Mouse (Mus musculus) lung, postnatal 10 days (tissue): Measurements from ENCODE around the gene Prepl.

ENCODE experiments used
- DNase-seq: peaks from one replicate; pipeline ENCODE4 v3.0.0; 2021

Prepl gene

GRCm38 (mm10) chr17:85070658-85071057 is 19.4 kb downstream of the Prepl start:
- DNase-seq = no peak

DNA sequence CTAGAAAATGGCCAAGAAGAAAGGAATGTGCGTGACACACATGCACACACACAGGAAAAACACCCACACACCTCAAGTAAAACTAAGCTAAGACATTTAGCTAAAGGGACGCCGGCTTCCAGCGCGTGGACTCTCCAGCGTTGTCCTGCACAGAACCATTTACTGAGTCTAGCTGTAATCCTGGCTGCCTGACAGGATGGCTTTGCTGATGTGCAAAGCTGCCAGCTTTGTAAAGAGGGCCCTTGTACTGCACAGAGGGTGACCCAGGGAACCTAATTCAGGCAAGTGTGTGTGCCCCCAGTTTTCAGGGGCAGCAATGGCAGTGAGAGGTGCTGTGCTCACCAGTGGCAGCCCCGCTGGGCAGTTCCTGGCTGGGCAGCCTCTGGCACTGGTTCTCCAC is 22.7 kb downstream of the Prepl start:
- no peak for DNase-seq

GRCm38 (mm10) chr17:85063560-85063959 is 26.5 kb downstream of the Prepl start:
- no peak for DNase-seq

DNA sequence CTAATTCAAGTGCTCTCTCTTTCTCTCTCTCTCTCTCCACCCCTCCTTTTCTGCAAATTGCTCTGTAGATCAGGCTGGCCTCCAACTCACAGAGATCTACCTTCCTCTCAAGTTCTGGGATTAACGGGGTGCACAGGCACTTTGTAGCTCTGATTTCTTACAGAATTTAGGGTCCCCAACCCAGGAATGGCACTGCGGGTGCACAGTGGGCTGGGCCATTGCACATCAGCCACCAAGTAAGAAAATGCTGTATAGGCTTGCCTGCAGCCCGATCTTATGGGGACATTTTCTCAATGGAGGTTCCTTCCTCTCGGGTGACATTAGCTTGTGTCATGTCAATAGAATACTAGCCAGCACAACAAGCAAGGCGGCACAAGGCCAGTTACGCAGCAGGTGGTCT is 30.9 kb downstream of the Prepl start:
- no peak for DNase-seq

GRCm38 (mm10) chr17:85058276-85058675 is 31.8 kb downstream of the Prepl start:
- no peak for DNase-seq

- no peak for DNase-seq
Measured at GRCm38 (mm10) chr17:85048379-85048778, 41.7 kb downstream of the Prepl start.

DNA sequence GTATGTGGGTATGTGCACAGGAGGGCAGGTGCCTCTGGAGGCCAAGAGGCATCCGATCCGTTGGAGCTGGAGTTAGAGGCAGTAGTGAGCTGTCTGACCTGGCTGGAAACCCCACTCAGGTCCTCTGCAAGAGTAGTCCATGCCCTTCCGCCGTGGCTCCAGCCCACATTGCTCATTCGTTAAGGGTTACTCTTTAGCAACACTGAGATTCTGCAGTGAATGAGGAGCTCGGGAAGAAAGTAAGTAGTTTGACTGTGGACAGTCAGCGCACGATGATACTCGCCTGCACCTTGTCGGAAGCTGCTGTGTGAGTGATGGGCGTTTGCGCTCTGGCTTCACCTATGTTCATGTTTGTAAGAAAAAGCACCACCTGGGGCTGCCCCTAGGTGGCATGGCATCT is 44.9 kb downstream of the Prepl start:
- DNase-seq = no peak

- DNase-seq = no peak
Measured at GRCm38 (mm10) chr17:85044466-85044865, 45.6 kb downstream of the Prepl start.

DNA sequence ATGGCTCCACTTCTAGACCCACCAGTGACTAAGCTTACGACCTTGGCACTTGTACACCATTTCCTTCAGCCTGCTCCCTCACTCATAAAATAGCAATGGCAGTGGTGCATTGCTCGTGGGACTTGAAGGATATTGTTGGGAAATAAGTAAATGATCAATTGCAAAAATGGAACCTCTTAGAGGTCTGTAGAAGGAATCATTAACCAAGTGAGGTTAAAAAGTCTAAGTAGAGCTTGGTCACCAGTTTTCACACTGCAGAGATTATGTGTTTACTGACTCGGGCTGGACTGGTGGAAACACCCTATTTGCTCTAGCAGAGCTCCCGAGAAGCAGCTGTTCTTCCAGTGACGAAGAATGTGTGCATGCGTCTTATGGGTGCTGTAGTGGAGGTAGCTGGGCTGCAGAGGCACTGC is 46.6 kb downstream of the Prepl start:
- no peak for DNase-seq

- no peak for DNase-seq
Measured at GRCm38 (mm10) chr17:85042419-85042818, 47.6 kb downstream of the Prepl start.

DNA sequence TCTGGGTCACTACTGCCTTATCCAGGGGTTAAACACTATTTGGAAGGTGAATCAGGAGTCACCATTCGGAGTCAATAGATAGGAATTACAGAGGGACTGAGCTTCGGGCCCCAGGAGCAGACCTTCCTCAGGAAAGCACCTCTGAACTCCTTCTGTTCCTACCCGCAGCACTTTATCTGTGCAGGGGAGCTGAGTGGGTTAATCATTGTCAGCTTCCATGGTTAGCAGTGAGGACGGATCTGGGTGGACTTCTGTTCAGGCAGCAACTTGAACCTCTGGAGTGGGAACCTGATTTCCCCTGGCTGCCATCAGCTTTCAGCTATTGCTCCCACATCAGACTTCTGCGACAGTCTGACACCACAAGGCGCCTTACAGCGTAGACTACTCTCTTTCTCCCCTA is 49.1 kb downstream of the Prepl start:
- DNase-seq = no peak

DNA sequence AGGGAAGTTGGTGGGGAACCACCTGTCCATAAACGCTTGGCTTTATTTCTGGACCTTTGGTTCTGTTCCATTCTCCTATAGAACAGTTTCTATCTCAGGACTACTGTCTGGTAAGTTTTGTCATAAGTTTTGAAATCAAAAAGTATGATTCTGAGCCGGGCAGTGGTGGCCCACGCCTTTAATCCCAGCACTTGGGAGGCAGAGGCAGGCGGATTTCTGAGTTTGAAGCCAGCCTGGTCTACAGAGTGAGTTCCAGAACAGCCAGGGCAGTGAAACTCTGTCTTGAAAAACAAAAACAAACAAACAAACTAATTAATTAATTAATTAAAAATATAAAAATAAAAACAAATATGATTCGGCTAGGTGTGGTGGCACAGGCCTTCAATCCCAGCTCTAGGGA is 51.3 kb downstream of the Prepl start:
- no peak for DNase-seq

DNA sequence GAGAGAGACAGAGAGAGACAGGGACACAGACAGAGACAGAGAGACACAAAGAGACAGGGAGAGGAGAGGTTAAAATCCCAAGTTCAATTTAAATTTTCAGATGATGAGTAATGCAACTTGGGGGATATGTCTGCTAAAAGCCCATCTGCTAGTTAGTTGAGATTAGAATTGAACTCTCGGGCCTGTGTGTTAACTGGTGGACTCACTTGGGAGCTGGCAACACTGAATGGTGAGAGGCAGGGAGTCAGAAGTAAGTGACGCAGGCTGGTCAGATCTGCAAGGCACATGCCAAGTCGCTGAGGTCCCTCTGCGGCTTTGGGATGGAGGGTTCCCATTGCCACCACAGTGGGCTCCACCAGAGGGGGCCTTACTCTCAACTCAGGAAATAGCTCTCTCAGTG is 51.7 kb downstream of the Prepl start:
- no peak for DNase-seq

DNA sequence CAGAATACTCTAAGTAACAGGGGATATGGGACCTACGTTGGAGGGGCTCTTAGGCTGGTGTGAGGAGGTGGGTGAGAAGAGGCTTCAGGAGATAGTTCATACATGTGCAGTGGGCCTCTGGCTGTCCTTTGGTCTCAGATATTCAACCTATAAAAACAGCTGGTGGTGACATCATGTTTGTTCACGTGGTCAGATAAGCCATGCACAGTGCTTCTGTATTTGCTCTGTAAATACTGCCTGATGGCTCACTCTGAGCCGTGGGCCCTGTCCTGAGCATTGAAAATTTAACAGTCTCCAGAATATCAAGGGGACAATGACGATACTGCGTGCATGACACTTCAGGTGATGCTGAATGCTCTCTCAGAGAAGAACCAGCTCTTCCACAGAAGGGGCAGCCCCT is 52.2 kb downstream of the Prepl start:
- no peak for DNase-seq

DNA sequence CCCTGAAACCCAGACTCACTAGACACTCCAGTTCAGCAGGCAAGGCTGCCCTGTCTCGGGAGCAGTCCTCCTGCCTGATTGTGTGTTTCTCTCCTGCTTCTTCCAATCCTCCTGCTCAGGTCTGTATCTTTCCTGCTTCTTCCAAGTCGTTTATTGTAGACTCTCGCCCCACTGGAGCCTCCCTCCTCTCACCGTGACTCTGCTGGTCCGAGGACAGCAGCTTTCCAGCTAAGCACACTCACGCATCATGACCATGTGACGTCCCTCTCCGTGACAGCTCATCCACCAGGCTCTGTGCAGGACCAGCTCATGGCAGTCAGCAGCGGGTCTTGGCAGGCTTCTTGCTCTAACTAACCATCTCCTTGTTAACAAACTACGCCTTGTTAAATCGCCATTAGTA is 56.0 kb downstream of the Prepl start:
- DNase-seq = no peak

- DNase-seq = no peak
Measured at GRCm38 (mm10) chr17:85033087-85033486, 57.0 kb downstream of the Prepl start.

GRCm38 (mm10) chr17:85030651-85031050 is 59.4 kb downstream of the Prepl start:
- no peak for DNase-seq

DNA sequence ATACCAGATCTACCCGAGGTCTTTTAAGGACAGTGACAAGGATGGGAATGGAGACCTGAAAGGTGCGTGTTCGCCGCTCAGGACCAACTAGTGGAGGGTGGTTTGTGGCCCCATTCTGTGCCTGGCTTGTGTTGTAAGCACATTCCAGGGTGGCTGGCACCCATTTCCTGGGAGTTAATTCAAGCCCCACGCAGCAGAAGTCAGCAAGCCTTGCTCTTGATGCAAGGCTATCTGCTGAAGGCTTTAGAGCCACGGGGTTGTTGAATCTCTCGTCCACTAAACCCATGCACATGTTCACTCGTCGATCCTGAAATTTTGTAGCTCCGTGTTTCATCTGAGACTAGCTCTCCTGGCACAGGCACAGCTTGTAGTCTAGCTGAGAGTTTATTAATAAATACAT is 61.2 kb downstream of the Prepl start:
- no peak for DNase-seq

GRCm38 (mm10) chr17:85028093-85028739 is 61.8 kb downstream of the Prepl start, which contains the start of gene Slc3a1:
Gene Slc3a1, plus strand, starts transcription at chr17:85028376.
- no peak for DNase-seq

DNA sequence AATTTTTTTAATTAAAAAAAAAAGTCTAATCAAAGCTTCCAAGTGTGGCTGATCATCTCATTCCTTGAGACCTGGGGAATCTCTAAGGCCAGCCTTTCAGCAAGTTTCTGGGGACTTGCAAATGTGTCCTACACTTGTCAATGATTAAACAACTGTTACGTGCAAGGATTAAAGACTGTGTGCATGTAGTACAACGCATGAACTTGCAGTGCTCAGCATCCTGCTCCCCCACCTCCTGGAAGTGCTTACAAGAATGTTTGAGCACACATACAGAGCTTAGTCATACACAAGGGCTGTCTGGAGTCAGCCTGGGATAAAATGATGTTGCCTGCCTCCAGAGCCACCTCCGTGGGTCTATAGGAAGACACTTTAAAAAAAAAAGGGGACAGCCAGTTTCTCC is 62.8 kb downstream of the Prepl start:
- no peak for DNase-seq

DNA sequence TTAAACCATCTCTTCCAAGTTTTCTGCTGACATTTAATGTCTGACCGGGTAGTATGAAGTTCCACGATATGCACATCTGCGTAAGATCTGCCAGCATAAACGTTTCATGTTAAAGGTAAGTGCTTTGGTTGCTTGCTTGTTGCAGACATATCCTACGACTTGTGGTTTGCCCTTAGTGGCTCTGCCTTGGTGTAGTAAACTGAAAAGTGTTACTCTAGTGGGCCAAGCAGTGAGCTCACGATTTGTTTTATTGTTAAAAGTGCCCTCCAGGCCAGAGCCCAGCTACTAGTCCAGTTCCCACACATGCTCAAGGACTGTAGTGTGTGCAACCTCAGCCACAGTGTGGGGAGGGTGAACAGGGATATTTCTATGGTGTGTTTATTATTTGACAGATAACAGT is 63.6 kb downstream of the Prepl start:
- DNase-seq = no peak

DNA sequence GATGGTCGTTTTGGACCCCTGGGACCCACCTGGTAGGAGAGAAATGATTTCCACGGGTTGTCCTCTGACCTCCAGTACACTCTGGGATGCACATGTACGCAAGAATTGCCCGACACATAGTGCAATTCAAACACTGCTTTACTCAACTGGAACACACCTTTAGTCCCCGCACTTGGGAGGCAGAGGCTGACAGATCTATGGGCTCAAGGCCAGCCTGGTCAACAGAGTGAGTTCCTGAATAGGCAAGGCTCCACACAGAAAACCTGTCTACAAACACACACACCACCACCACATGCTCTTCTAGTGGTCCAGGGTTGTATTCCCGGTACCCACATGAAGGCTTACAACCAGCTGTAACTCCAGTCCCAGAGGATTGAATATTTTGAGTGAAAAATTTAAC is 64.9 kb downstream of the Prepl start:
- peak; percentile 17 for DNase-seq

DNA sequence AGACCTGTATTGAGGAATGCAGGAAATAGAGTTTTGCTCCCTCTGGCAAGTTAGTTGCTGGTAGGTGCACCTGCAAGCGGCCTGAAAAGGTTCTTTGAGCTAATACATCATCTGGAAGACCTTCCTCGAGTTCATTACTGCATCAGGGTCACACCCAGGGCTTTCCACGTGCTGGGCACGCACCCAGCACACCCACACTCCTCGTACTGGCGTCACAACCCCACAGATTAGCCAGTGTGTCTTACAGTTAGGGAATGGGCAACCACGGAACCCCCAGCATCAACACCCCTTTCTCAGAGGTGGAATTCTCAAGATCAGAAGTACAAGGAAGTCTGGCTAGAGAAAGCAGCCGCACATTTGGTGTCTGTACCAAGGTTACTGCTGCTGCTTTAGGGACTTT is 65.8 kb downstream of the Prepl start:
- DNase-seq = no peak

DNA sequence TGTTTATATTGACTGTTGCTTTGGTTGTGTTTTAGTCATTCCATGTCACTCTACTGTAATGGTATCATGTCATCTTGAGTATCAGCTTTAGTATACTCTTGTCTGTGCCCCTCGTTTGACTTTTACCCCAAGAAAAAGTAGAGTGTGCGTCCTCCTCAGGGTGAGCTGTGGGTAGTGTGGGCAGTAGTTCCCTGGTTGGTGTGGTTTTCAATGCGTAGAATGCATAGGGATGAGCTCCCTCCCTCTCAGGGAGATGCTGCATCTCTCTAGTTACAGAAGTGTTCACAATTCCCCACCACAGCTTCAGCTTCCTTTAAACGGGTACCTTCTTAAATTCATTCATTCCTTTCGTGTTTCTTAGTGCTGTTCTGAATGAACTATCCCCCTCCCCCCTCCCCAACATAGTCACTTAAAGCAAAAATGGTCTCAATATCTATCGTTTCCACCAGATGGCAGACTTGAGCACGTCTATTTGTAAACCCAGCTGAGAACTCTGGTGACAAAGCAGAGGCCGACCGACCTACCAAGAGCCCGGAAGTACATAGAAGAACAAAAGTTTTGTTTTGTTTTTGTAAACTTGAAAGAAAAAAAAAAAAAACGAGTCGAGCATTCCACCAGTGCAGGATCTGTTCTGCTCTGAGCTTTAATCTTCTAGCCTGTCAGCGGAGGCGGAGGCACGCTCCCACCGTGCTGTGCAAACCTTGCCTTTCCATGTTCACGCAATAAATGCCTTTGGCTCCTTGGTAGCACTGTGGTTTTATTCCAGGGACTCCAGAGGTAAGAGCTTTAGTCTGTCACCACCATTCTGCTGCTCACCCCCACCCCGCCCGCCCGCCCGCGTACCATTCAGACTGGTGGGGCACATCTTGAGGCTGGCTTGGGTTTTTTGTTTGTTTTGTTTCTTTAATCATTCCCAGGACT is 66.5 kb downstream of the Prepl start:
- DNase-seq = peak; percentile 82
